Mouse (Mus musculus): ENCODE results near the gene Rab31. TPM values are rescaled to one million over a fixed set of nuclear protein-coding genes. Genes with fewer than 3 reads are reported as not detected.

The Rab31 gene
- 1 to 10 TPM; 2.8 to 4.7 TPM for polyA plus RNA-seq (2017; shearing (Covaris generic))

GRCm38 (mm10) chr17:65771951-65772934, at the start of gene Rab31:
Gene Rab31 (minus strand): TSS chr17:65772752.

DNA sequence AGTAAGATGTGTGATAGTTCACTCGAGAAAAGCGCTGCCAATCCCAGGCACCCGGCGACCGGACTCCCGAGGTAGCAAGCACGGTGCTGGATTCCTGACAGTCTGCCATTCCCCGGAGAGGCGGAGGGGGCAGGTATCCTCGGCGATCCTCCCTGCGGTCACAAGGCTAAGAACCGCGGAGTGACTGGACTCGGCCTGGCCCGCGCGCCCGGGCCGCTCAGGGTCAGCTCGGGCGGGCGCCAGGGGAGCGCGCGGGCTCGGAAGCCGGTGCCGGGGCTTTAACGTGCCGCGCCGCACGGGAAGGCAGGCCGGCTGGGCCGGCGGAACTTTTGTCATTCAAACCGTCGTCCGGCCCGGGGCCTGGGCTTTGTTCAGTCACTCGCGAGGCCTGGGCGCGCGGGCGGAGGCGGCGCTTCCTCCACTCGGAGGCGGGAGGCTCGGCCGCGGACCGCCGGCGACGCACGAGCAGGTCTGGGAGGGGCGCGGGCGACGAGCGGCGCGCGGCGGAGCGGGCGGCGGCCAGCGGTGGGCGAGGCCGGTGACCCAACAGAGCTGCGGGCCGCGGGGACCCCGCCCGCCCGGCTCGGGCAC, 10.1 kb upstream of the Rab31 start, which contains the start of gene Ppp4r1:
Gene Ppp4r1, plus strand, starts transcription at position 23 of the 591 bp plus-strand sequence.

GRCm38 (mm10) chr17:65641734-65642218, 130.8 kb downstream of the Rab31 start, which contains the start of gene Txndc2:
Gene Txndc2 (minus strand): TSS chr17:65642168.

DNA sequence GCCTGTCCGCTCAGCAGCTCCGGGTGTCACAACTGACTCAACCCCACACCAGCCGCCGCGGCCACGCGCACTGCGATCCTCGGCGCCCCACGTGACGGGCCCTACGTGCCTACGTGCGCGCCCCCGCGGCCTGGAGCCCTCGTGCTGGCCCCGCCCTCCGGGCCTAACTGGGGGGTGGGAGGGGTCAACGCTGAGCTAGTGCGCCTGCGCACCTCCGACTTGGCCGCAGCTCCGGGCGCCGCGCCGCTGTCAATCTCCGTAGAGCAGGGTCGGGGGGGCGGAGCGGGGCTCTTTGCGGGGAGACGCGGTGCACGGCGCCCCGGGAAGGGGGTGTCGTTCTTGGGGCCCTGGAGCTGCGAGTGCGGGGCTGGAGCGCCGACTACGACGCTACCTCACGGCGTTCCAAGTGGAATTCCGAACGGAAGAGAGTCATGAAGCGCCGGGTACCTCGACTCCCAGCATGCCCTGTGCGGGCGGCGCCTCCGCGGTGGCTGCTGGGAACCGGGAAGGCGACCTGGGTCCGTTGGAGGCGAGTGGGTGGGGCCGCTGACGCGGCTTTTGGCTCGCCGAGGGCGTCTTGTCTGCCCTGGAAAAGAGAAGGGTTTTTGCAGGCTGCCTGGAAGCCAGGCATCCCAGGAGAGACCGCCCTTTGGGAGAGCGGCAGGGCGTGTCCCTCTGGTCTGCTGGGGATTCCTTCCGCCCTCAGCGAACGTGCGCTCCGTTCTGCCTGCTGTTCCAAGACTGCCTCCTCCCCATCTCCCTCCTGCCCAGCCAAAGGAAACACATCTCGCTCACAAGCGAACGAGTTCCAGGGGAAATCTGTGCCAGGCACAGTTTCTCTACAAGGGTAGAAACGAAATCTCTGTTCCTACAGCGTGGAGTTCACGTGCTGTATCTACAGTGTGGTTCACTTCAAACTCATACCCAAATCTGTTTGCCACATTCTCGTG, 158.8 kb downstream of the Rab31 start, which contains the start of gene Vapa:
Gene Vapa, minus strand, starts transcription at position 93 of the 950 bp plus-strand sequence.

Other genes with a start within 250 kb of the Rab31 start
- gene Tmem232, start 232.0 kb downstream of the Rab31 start, polyA plus RNA-seq (2017; shearing (Covaris generic)), result under 1 TPM; 0.23 to 0.36 TPM
- gene Vapa, start 159.2 kb downstream of the Rab31 start, polyA plus RNA-seq (2017; shearing (Covaris generic)), result 100 to 1,000 TPM; 189 to 224 TPM
- gene Txndc2, start 130.6 kb downstream of the Rab31 start, polyA plus RNA-seq (2017; shearing (Covaris generic)), result not detected
- gene Ppp4r1, start 9.8 kb upstream of the Rab31 start, polyA plus RNA-seq (2017; shearing (Covaris generic)), result 10 to 100 TPM; 57.7 to 62.6 TPM
- gene Ralbp1, start 113.0 kb upstream of the Rab31 start, polyA plus RNA-seq (2017; shearing (Covaris generic)), result 100 to 1,000 TPM; 122 to 143 TPM
- gene Twsg1, start 178.5 kb upstream of the Rab31 start, polyA plus RNA-seq (2017; shearing (Covaris generic)), result 10 to 100 TPM; 45.7 to 84.1 TPM